Mouse (Mus musculus): ENCODE measurements around the gene Bnipl.

DNA sequence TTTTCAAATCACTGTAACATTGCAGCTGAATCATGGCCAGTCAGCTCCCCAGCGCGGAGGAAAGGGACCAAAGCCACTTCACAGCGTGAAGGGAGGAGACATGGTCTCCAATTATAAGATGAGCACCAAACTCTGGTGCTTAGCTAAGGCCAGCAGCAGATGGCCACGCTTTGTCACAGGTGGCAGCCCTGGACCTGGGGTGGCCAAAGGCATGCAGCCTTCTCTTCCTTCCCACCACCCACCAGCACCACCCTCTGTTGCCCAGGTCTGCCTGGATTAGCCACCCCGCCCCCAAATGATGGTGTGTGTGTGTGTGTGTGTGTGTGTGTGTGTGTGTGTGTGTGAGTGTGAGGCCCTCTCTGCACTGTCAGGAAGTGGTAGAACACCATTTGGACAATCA is 22.5 kb upstream of the Bnipl start:
- no peak for TF ChIP-seq CTCF (IDR thresholded peaks at IDR 0.05; ENCODE audit: borderline replicate concordance, insufficient read depth, low read depth, low read length)
- no peak for TF ChIP-seq POLR2A (IDR thresholded peaks at IDR 0.05; ENCODE audit: borderline replicate concordance, insufficient read depth, low read length)
